Mouse (Mus musculus) intestine, postnatal 0 days (tissue): ENCODE results near the gene Wdr47. TPM values are rescaled to one million over a fixed set of nuclear protein-coding genes. Genes with fewer than 3 reads are reported as not detected.

Experiments used
- ATAC-seq: fragments of 200-750 bp; cut with Nextera tagmentation; 2 replicates; pipeline ENCODE4 v1.8.0; 2017; ENCODE audit warnings: mild to moderate bottlenecking, moderate TSS enrichment, moderate library complexity
- H3K27ac ChIP-seq: fragments of 300-500 bp; sonication (generic); 2 replicates; pipeline ENCODE4 v1.5.1; 2014; ENCODE audit warnings: mild to moderate bottlenecking, low read depth, low read length, moderate library complexity
- H3K27me3 ChIP-seq: fragments of 300-500 bp; sonication (generic); replicated peaks from 2 replicates; pipeline ENCODE4 v1.6.1; 2014; ENCODE audit warnings: low read length, mixed read lengths; ENCODE audit not compliant: control insufficient read depth, insufficient read depth
- H3K36me3 ChIP-seq: fragments of 300-500 bp; sonication (generic); 2 replicates; pipeline ENCODE4 v1.6.1; 2014; ENCODE audit warnings: mild to moderate bottlenecking, moderate library complexity; ENCODE audit not compliant: control insufficient read depth, insufficient read depth
- H3K4me1 ChIP-seq: fragments of 300-500 bp; sonication (generic); replicated peaks from 2 replicates; pipeline ENCODE4 v1.6.1; 2014; ENCODE audit warnings: antibody characterized with exemption, low read length, mixed read lengths; ENCODE audit not compliant: control insufficient read depth, insufficient read depth
- H3K4me2 ChIP-seq: fragments of 300-500 bp; sonication (generic); replicated peaks from 2 replicates; pipeline ENCODE4 v1.6.1; 2014; ENCODE audit warnings: low read depth, mild to moderate bottlenecking, moderate library complexity
- H3K4me3 ChIP-seq: fragments of 300-500 bp; sonication (generic); 2 replicates; pipeline ENCODE4 v1.5.1; 2014; ENCODE audit warnings: low read depth, low read length
- H3K9ac ChIP-seq: fragments of 300-500 bp; sonication (generic); 2 replicates; pipeline ENCODE4 v1.6.1; 2014; ENCODE audit warnings: mild to moderate bottlenecking, low read depth, low read length
- H3K9me3 ChIP-seq: fragments of 300-500 bp; sonication (generic); 2 replicates; pipeline ENCODE4 v1.6.1; 2016; ENCODE audit warnings: mixed run types; ENCODE audit not compliant: control insufficient read depth
- CTCF ChIP-seq: sonication (generic); IDR thresholded peaks from 2 replicates; pipeline ENCODE4 v1.5.1; 2016; ENCODE audit warnings: low read depth, mild to moderate bottlenecking, control low read depth, antibody characterized with exemption, moderate library complexity
- WGBS: fragments of 180-500 bp; shearing (Covaris S2); extraction: QIAGEN DNeasy Blood & Tissue Kit; methylation state at CpG from one replicate; pipeline ENCODE4 v1.1.7; 2014; 5-methylcytosine and 5-hydroxymethylcytosine counted together
- microRNA-seq: library from miRNA; unstranded; fragments of <30 nt; microRNA quantifications from one replicate; pipeline ENCODE4, GENCODE M21; 2016
- polyA plus RNA-seq: library from polyadenylated mRNA; unstranded; fragments of >200 nt; fragmentation: Nextera tagmentation; extraction: Ambion mirVana; gene quantifications from 2 replicates; pipeline ENCODE4 v1.2.1, GENCODE M21; 2015

Gene Wdr47
- polyA plus RNA-seq, 1 experiment from 2014 or later = 2.9 TPM

GRCm38 (mm10) chr3:108694321-108694720, 103.2 kb downstream of the Wdr47 start:
- TF ChIP-seq CTCF = no peak

More at GRCm38 (mm10) chr3:108694321-108694720, 103.2 kb downstream of the Wdr47 start:
- H3K27me3 ChIP-seq = no peaks in the 10 kb centered on the region
- 69% methylated on average over 9 of the region's 9 CpGs for WGBS
- no peaks in the 10 kb centered on the region for H3K4me1 ChIP-seq
- no peak overlapping the region for H3K4me2 ChIP-seq
- peaks cover 59% of the 10 kb centered on the region for H3K36me3 ChIP-seq
- H3K9ac ChIP-seq = no peak overlapping the region
- no peak for ATAC-seq
- H3K9me3 ChIP-seq = no peaks in the 10 kb centered on the region
- H3K4me3 ChIP-seq = no peak overlapping the region
- H3K27ac ChIP-seq = no peak overlapping the region

Small RNAs within 50 kb of the gene (microRNA-seq; reads per million reads assigned to microRNA genes)
- gene Gm22860 = not detected

Other genes starting within 250 kb of the Wdr47 start
- not detected in 2 replicates for gene Mybphl, start 226.4 kb upstream of the Wdr47 start, polyA plus RNA-seq
- 3.3 and 5.3 TPM in 2 replicates for gene Psrc1, start 207.4 kb upstream of the Wdr47 start, polyA plus RNA-seq
- gene Celsr2, start 175.7 kb upstream of the Wdr47 start, polyA plus RNA-seq = 0.50 and 1.4 TPM in 2 replicates
- 99.5 and 106 TPM in 2 replicates for gene Sars, start 146.1 kb upstream of the Wdr47 start, polyA plus RNA-seq
- not detected in 2 replicates for gene 1700013F07Rik, start 57.1 kb upstream of the Wdr47 start, polyA plus RNA-seq
- 8.6 and 10.8 TPM in 2 replicates for gene 5330417C22Rik, start 54.7 kb upstream of the Wdr47 start, polyA plus RNA-seq
- gene Tmem167b, start 28.8 kb upstream of the Wdr47 start, polyA plus RNA-seq = 27.5 and 27.9 TPM in 2 replicates
- gene Taf13, start 19.6 kb upstream of the Wdr47 start, polyA plus RNA-seq = 29.9 and 30.4 TPM in 2 replicates
- 43.5 and 45.6 TPM in 2 replicates for gene Clcc1, start 62.6 kb downstream of the Wdr47 start, polyA plus RNA-seq
- 26.7 and 27.8 TPM in 2 replicates for gene Gpsm2, start 131.0 kb downstream of the Wdr47 start, polyA plus RNA-seq
- gene Aknad1, start 148.4 kb downstream of the Wdr47 start, polyA plus RNA-seq = 0.14 and 0.16 TPM in 2 replicates
- 40.5 and 48.6 TPM in 2 replicates for gene Stxbp3, start 249.2 kb downstream of the Wdr47 start, polyA plus RNA-seq